Mouse (Mus musculus) ES-Bruce4 (cell line): ENCODE data around the gene Nthl1.

Experiments
- CTCF ChIP-seq: IDR thresholded peaks from one replicate; pipeline ENCODE4 v1.8.1; 2011; ENCODE audit warnings: low read depth, low read length
- EP300 ChIP-seq: IDR thresholded peaks from 2 replicates; pipeline ENCODE4 v1.6.1; 2011; ENCODE audit warnings: low read depth, low read length; ENCODE audit not compliant: insufficient read depth
- POLR2A ChIP-seq: IDR thresholded peaks from one replicate; pipeline ENCODE4 v1.8.1; 2011; ENCODE audit warnings: low read length; ENCODE audit not compliant: insufficient read depth

- TF ChIP-seq EP300 (no peak), POLR2A (no peak), CTCF (no peak)
Observed at GRCm38 (mm10) chr17:24583599-24584460, 48.6 kb upstream of the Nthl1 start.
